Mouse (Mus musculus): ENCODE data around the gene Pik3r3. TPM values are rescaled to one million over a fixed set of nuclear protein-coding genes. Genes with fewer than 3 reads are reported as not detected.
A peak's percentile ranks its signal among the peaks of the same experiment; 100 is the strongest.

The Pik3r3 gene
- total and polyA plus RNA-seq, 2 experiments from 2014 or later, result 8.5 to 10.3 TPM

- Histone ChIP-seq H3K4me1 (ENCODE audit: control insufficient read depth, insufficient read depth) (no peaks in the 10 kb centered on the region), H3K36me3 (replicated peaks; ENCODE audit: control insufficient read depth, insufficient read depth, low read length) (peaks cover 34% of the 10 kb centered on the region), H3K9ac (replicated peaks; ENCODE audit: low read depth, low read length) (no peak overlapping the region), H3K4me2 (ENCODE audit: low read depth, low read length) (no peak overlapping the region), H3K27me3 (ENCODE audit: control insufficient read depth, insufficient read depth, low read length) (no peaks in the 10 kb centered on the region), H3K9me3 (replicated peaks; ENCODE audit: control insufficient read depth, low read length) (no peaks in the 10 kb centered on the region), H3K27ac (ENCODE audit: low read depth) (no peak overlapping the region), H3K4me3 (ENCODE audit: low read depth, low read length) (no peak overlapping the region)
- 89% methylated on average over 12 of the region's 12 CpGs for WGBS
- DNase-seq (ENCODE audit: low spot score), result no peak
- TF ChIP-seq EP300 (IDR thresholded peaks at IDR 0.05; ENCODE audit: low read depth), result no peak
- TF ChIP-seq CTCF (IDR thresholded peaks at IDR 0.05; ENCODE audit: low read depth), result no peak
- ATAC-seq (ENCODE audit: insufficient read depth, low read depth), result no peak
Observed at GRCm38 (mm10) chr4:116293296-116293695, 71.9 kb downstream of the Pik3r3 start.

DNA sequence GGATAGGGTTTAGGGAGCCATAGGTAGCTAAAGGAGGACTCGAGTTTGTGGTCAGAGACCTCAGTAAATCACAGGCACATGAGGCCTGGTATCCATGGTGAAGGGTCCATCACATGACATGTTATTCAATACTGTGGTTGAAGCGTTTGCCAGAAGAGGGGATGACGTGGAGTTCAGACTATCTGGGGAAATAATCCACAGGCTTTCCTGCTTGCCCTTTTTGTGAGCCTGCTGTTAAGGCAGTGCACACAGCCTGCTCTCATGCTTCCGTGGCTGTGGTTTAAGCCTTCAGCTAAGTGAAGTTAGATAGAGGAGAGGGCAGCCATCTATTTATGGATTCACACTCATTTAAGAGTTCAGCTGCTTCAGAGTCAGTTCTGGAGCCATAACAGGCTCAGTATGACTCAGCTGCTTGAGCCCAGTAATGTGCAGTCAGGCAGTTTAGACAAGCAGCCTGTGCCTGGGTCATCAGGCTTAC is 79.5 kb downstream of the Pik3r3 start:
- no peak overlapping the region for H3K4me3 ChIP-seq (ENCODE audit: low read depth, low read length)
- 16% methylated on average over 4 of the region's 4 CpGs for WGBS
- TF ChIP-seq EP300 (IDR thresholded peaks at IDR 0.05; ENCODE audit: low read depth) (no peak), CTCF (IDR thresholded peaks at IDR 0.05; ENCODE audit: low read depth) (no peak)
- no peak overlapping the region for H3K4me2 ChIP-seq (ENCODE audit: low read depth, low read length)
- no peaks in the 10 kb centered on the region for H3K27me3 ChIP-seq (ENCODE audit: control insufficient read depth, insufficient read depth, low read length)
- ATAC-seq (ENCODE audit: insufficient read depth, low read depth), result peak; percentile 87
- no peak overlapping the region for H3K9ac ChIP-seq (replicated peaks; ENCODE audit: low read depth, low read length)
- no peaks in the 10 kb centered on the region for H3K4me1 ChIP-seq (ENCODE audit: control insufficient read depth, insufficient read depth)
- 0 out of 2 replicates have a peak, but pooled peaks cover under 1% of the 10 kb centered on the region for H3K36me3 ChIP-seq (replicated peaks; ENCODE audit: control insufficient read depth, insufficient read depth, low read length)
- DNase-seq (ENCODE audit: low spot score), result peak; percentile 54
- peak overlapping the region; percentile 78 for H3K27ac ChIP-seq (ENCODE audit: low read depth)
- no peaks in the 10 kb centered on the region for H3K9me3 ChIP-seq (replicated peaks; ENCODE audit: control insufficient read depth, low read length)

DNA sequence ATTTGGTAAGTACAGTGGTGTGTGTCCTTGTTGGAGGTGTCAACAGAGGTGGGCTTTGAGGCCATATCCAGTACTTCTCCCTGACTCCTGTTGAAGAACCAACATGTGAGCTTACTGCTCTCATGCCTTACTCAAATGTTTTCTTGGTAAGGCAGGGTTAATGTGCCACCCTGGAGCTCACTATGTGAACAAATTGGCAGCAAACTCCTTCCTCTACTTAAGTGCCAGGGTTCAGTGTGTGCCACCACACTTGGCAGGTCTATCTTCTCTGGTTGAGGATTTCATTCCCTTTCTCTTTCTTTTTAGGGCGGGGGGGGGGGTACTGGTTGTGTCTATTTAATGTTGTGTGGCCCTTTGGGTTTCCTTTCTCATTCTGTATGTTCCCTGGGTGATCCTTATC is 83.1 kb downstream of the Pik3r3 start:
- Histone ChIP-seq H3K9me3 (replicated peaks; ENCODE audit: control insufficient read depth, low read length) (no peaks in the 10 kb centered on the region), H3K27ac (ENCODE audit: low read depth) (no peak overlapping the region), H3K36me3 (replicated peaks; ENCODE audit: control insufficient read depth, insufficient read depth, low read length) (peaks cover 34% of the 10 kb centered on the region), H3K4me2 (ENCODE audit: low read depth, low read length) (no peak overlapping the region), H3K4me3 (ENCODE audit: low read depth, low read length) (no peak overlapping the region), H3K9ac (replicated peaks; ENCODE audit: low read depth, low read length) (no peak overlapping the region), H3K27me3 (ENCODE audit: control insufficient read depth, insufficient read depth, low read length) (no peaks in the 10 kb centered on the region), H3K4me1 (ENCODE audit: control insufficient read depth, insufficient read depth) (no peaks in the 10 kb centered on the region)
- DNase-seq (ENCODE audit: low spot score) (no peak), ATAC-seq (ENCODE audit: insufficient read depth, low read depth) (no peak)
- TF ChIP-seq EP300 (IDR thresholded peaks at IDR 0.05; ENCODE audit: low read depth) (no peak), CTCF (IDR thresholded peaks at IDR 0.05; ENCODE audit: low read depth) (no peak)
- WGBS, result 7% methylated on average over 1 of the region's 1 CpGs

DNA sequence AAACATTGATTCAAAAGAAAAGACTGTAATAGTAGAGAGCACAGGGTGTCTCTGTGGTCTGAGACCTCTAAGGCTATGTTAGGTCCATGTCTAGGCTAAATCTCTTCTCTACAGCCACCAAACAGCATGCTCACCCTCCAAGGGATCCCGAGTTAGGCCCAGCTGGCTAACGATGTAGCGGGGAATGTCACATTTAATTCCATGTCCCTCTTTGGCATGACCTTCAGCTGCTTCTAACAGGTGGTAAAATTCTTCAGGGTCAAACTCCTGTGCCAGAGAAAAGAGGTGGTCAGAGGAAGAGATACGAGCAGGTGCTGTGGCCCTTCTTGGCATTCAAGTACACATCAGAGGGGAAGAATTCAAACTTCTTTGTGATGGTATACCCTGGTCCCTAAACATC is 96.2 kb downstream of the Pik3r3 start:
- no peaks in the 10 kb centered on the region for H3K27me3 ChIP-seq (ENCODE audit: control insufficient read depth, insufficient read depth, low read length)
- no peak overlapping the region for H3K9ac ChIP-seq (replicated peaks; ENCODE audit: low read depth, low read length)
- 88% methylated on average over 4 of the region's 4 CpGs for WGBS
- no peak overlapping the region for H3K4me2 ChIP-seq (ENCODE audit: low read depth, low read length)
- H3K36me3 ChIP-seq (replicated peaks; ENCODE audit: control insufficient read depth, insufficient read depth, low read length), result peaks cover 87% of the 10 kb centered on the region
- H3K4me1 ChIP-seq (ENCODE audit: control insufficient read depth, insufficient read depth), result no peaks in the 10 kb centered on the region
- no peaks in the 10 kb centered on the region for H3K9me3 ChIP-seq (replicated peaks; ENCODE audit: control insufficient read depth, low read length)
- H3K27ac ChIP-seq (ENCODE audit: low read depth), result no peak overlapping the region
- DNase-seq (ENCODE audit: low spot score), result no peak
- H3K4me3 ChIP-seq (ENCODE audit: low read depth, low read length), result no peak overlapping the region
- TF ChIP-seq CTCF (IDR thresholded peaks at IDR 0.05; ENCODE audit: low read depth), result no peak
- ATAC-seq (ENCODE audit: insufficient read depth, low read depth), result no peak

GRCm38 (mm10) chr4:116322127-116322526 is 100.7 kb downstream of the Pik3r3 start:
- no peaks in the 10 kb centered on the region for H3K9me3 ChIP-seq (replicated peaks; ENCODE audit: control insufficient read depth, low read length)
- DNase-seq (ENCODE audit: low spot score) (peak; percentile 60), ATAC-seq (ENCODE audit: insufficient read depth, low read depth) (peak; percentile 76)
- H3K4me1 ChIP-seq (ENCODE audit: control insufficient read depth, insufficient read depth), result no peaks in the 10 kb centered on the region
- H3K27me3 ChIP-seq (ENCODE audit: control insufficient read depth, insufficient read depth, low read length), result no peaks in the 10 kb centered on the region
- peaks cover 76% of the 10 kb centered on the region for H3K36me3 ChIP-seq (replicated peaks; ENCODE audit: control insufficient read depth, insufficient read depth, low read length)
- no peak for TF ChIP-seq CTCF (IDR thresholded peaks at IDR 0.05; ENCODE audit: low read depth)
- no peak for TF ChIP-seq EP300 (IDR thresholded peaks at IDR 0.05; ENCODE audit: low read depth)
- H3K4me2 ChIP-seq (ENCODE audit: low read depth, low read length), result no peak overlapping the region
- peak overlapping the region; percentile 50; the same call in 1 of the 2 replicates for H3K27ac ChIP-seq (ENCODE audit: low read depth)
- no peak overlapping the region for H3K9ac ChIP-seq (replicated peaks; ENCODE audit: low read depth, low read length)
- WGBS, result 24% methylated on average over 6 of the region's 6 CpGs
- H3K4me3 ChIP-seq (ENCODE audit: low read depth, low read length), result no peak overlapping the region

GRCm38 (mm10) chr4:116329256-116329655 is 107.8 kb downstream of the Pik3r3 start:
- TF ChIP-seq EP300 (IDR thresholded peaks at IDR 0.05; ENCODE audit: low read depth), result no peak
- TF ChIP-seq CTCF (IDR thresholded peaks at IDR 0.05; ENCODE audit: low read depth), result no peak
- H3K36me3 ChIP-seq (replicated peaks; ENCODE audit: control insufficient read depth, insufficient read depth, low read length), result peaks cover 70% of the 10 kb centered on the region
- no peak for DNase-seq (ENCODE audit: low spot score)
- no peak for ATAC-seq (ENCODE audit: insufficient read depth, low read depth)
- H3K4me1 ChIP-seq (ENCODE audit: control insufficient read depth, insufficient read depth), result no peaks in the 10 kb centered on the region
- WGBS, result 97% methylated on average over 3 of the region's 3 CpGs
- no peak overlapping the region for H3K4me2 ChIP-seq (ENCODE audit: low read depth, low read length)
- no peaks in the 10 kb centered on the region for H3K9me3 ChIP-seq (replicated peaks; ENCODE audit: control insufficient read depth, low read length)
- H3K27ac ChIP-seq (ENCODE audit: low read depth), result no peak overlapping the region
- no peak overlapping the region for H3K4me3 ChIP-seq (ENCODE audit: low read depth, low read length)
- H3K27me3 ChIP-seq (ENCODE audit: control insufficient read depth, insufficient read depth, low read length), result no peaks in the 10 kb centered on the region
- H3K9ac ChIP-seq (replicated peaks; ENCODE audit: low read depth, low read length), result no peak overlapping the region
